Mouse (Mus musculus) ES-E14 (cell line): ENCODE measurements around the gene Hmgn1.

Experiments used
- CHD2 ChIP-seq: IDR thresholded peaks from 2 replicates; pipeline ENCODE4 v1.6.1; 2014; ENCODE audit warnings: mild to moderate bottlenecking, low read depth, low read length, inconsistent platforms
- HCFC1 ChIP-seq: IDR thresholded peaks from 2 replicates; pipeline ENCODE4 v1.6.1; 2012; ENCODE audit warnings: low read length, inconsistent platforms, borderline replicate concordance; ENCODE audit not compliant: insufficient read depth
- ZC3H11A ChIP-seq: IDR thresholded peaks from 2 replicates; pipeline ENCODE4 v1.6.1; 2012; ENCODE audit warnings: low read depth, mild to moderate bottlenecking, inconsistent platforms, low read length, borderline replicate concordance
- ZNF384 ChIP-seq: IDR thresholded peaks from 2 replicates; pipeline ENCODE4 v1.6.1; 2012; ENCODE audit warnings: low read depth, low read length, inconsistent platforms

- TF ChIP-seq ZC3H11A (no peak), HCFC1 (no peak), CHD2 (no peak), ZNF384 (no peak)
Observed at GRCm38 (mm10) chr16:96126684-96127171, 801 bp downstream of the Hmgn1 start.
